Mouse (Mus musculus) right cerebral cortex, postnatal 36 days (tissue): Measurements from ENCODE around the gene Mucl2.
"Not testable (repeated sequence)": the region's sequence is repeated elsewhere in the genome, so short reads cannot be mapped to it uniquely, and the experiment has no call there.

Source experiments
- DNase-seq, 2 experiments: peaks; one replicate each; pipeline ENCODE4 v3.0.0; 2022; ENCODE audit warnings: low spot score in 2 of 2, mixed read lengths in 1 of 2

Mucl2 gene

DNA sequence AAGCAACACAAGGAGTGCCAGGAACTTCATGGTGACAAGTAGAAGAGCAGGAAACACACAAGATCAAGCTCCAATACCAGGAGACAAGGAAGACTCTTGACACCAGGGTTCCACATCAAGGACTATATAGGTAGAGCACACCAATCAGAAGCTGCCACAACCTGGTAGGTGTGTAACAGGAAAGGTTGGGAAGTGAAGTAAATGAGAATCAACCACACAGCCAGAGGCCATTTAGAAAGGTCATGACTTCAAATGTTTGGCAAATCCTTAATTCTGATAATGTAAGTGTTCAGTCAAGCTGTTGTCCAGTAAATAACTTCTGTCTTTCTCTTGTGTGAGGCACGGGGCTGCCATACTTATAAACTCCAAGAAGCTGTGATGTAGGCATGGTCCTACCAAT, at the start of gene Mucl2:
Gene Mucl2 (minus strand): TSS at position 101 of the 400 bp plus-strand sequence.
- no peak for DNase-seq

DNA sequence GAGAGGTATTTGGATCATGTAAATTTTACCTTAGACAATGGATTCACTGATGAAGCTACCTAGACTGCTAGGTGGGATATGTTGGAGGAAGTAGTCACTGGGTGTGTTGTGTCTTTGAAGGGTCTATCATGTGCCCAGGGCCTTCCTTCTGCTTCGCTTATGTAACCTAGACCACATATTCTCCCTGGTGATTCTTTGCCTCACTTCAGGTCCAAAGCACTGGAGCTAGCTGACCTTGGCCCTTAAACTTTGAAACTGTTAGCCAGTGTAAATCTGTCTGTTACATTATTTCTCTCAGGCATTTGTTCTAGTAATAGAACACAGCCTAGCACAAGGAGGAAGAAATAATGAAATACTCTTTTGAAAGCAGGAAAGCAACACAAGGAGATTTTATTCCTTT, 13.9 kb upstream of the Mucl2 start:
- not testable (repeated sequence) for DNase-seq
